Mouse (Mus musculus) heart, embryonic 14.5 days (tissue): Measurements from ENCODE around the gene Akap2. TPM values are rescaled to one million over a fixed set of nuclear protein-coding genes. Genes with fewer than 3 reads are reported as not detected.

Experiments
- ATAC-seq: fragments of 200-750 bp; cut with Nextera tagmentation; 2 replicates; pipeline ENCODE4 v1.8.0; 2017; ENCODE audit warnings: low read depth, moderate TSS enrichment; ENCODE audit not compliant: insufficient number of reproducible peaks, insufficient read depth, low FRiP score
- H3K27ac ChIP-seq, 2 experiments: fragments of 200-500 bp in 1 of 2; fragments of 300-500 bp in 1 of 2; sonication (generic) in 1 of 2; replicated peaks in 1 of 2; 2 replicates each; pipeline ENCODE4 v1.5.1; 2012 to 2014; ENCODE audit warnings: low read depth in 2 of 2, low read length in 2 of 2, control low read depth in 1 of 2, mild to moderate bottlenecking in 1 of 2, mixed read lengths in 1 of 2; ENCODE audit not compliant: control insufficient read depth in 1 of 2, insufficient read depth in 1 of 2
- H3K27me3 ChIP-seq: fragments of 300-500 bp; sonication (generic); 2 replicates; pipeline ENCODE4 v1.6.1; 2014; ENCODE audit warnings: mild to moderate bottlenecking, low read length, control low read depth; ENCODE audit not compliant: control insufficient read depth, insufficient read depth
- H3K36me3 ChIP-seq: fragments of 300-500 bp; sonication (generic); 2 replicates; pipeline ENCODE4 v1.6.1; 2014; ENCODE audit warnings: mild to moderate bottlenecking, control low read depth, low read length, mixed read lengths; ENCODE audit not compliant: control insufficient read depth, insufficient read depth
- H3K4me1 ChIP-seq, 2 experiments: fragments of 200-500 bp in 1 of 2; fragments of 300-500 bp in 1 of 2; sonication (generic) in 1 of 2; 2 replicates each; pipeline ENCODE4 v1.6.1; 2012 to 2014; ENCODE audit warnings: low read length in 2 of 2, control low read depth in 1 of 2, mixed read lengths in 1 of 2; ENCODE audit not compliant: control insufficient read depth in 2 of 2, insufficient read depth in 2 of 2
- H3K4me2 ChIP-seq: fragments of 300-500 bp; sonication (generic); 2 replicates; pipeline ENCODE4 v1.6.1; 2014; ENCODE audit warnings: mild to moderate bottlenecking, low read length
- H3K4me3 ChIP-seq, 2 experiments: fragments of 200-500 bp in 1 of 2; fragments of 300-500 bp in 1 of 2; sonication (generic) in 1 of 2; 2 replicates each; pipeline ENCODE4 v1.5.1; 2012 to 2014; ENCODE audit warnings: low read length in 2 of 2, mild to moderate bottlenecking in 2 of 2, control low read depth in 1 of 2, low read depth in 1 of 2, moderate library complexity in 1 of 2; ENCODE audit not compliant: control insufficient read depth in 1 of 2, insufficient read depth in 1 of 2
- H3K9ac ChIP-seq: fragments of 300-500 bp; sonication (generic); 2 replicates; pipeline ENCODE4 v1.6.1; 2014; ENCODE audit warnings: mild to moderate bottlenecking, low read length
- H3K9me3 ChIP-seq: fragments of 300-500 bp; sonication (generic); 2 replicates; pipeline ENCODE4 v1.6.1; 2016; ENCODE audit warnings: low read length, control low read depth; ENCODE audit not compliant: control insufficient read depth
- WGBS: fragments of 180-500 bp; shearing (Covaris S2); extraction: QIAGEN DNeasy Blood & Tissue Kit; methylation state at CpG from one replicate; pipeline ENCODE4 v1.1.7; 2014; 5-methylcytosine and 5-hydroxymethylcytosine counted together
- polyA plus RNA-seq: library from polyadenylated mRNA; unstranded; fragments of >200 nt; fragmentation: Nextera tagmentation; extraction: Ambion mirVana; gene quantifications from 2 replicates; pipeline ENCODE4 v1.2.1, GENCODE M21; 2014

Gene Akap2
- polyA plus RNA-seq, 1 experiment from 2014 or later = 52.0 TPM

GRCm38 (mm10) chr4:57919494-57920423 is 202.3 kb downstream of the Akap2 start:
- H3K4me3 ChIP-seq = no peak overlapping the region
- no peaks in the 10 kb centered on the region for H3K36me3 ChIP-seq
- peaks cover 12 to 17% of the 10 kb centered on the region in 2 experiments for H3K4me1 ChIP-seq
- ATAC-seq = no peak
- no peaks in the 10 kb centered on the region for H3K27me3 ChIP-seq
- H3K4me2 ChIP-seq = no peak overlapping the region
- 33% methylated on average over 8 of the region's 8 CpGs for WGBS
- H3K9me3 ChIP-seq = no peaks in the 10 kb centered on the region
- H3K9ac ChIP-seq = no peak overlapping the region
- H3K27ac ChIP-seq = no peak overlapping the region

GRCm38 (mm10) chr4:57920522-57920921 is 203.1 kb downstream of the Akap2 start:
- Histone ChIP-seq H3K9ac (no peak overlapping the region), H3K4me2 (no peak overlapping the region), H3K9me3 (no peaks in the 10 kb centered on the region), H3K36me3 (no peaks in the 10 kb centered on the region), H3K27me3 (no peaks in the 10 kb centered on the region), H3K27ac (no peak overlapping the region), H3K4me3 (no peak overlapping the region), H3K4me1 (peaks cover 11 to 12% of the 10 kb centered on the region in 2 experiments)
- no peak for ATAC-seq
- WGBS = 71% methylated on average over 1 of the region's 1 CpGs

GRCm38 (mm10) chr4:57922171-57922570 is 204.7 kb downstream of the Akap2 start:
- no peaks in the 10 kb centered on the region for H3K9me3 ChIP-seq
- no peak for ATAC-seq

GRCm38 (mm10) chr4:57924556-57925071 is 207.2 kb downstream of the Akap2 start:
- ATAC-seq = no peak
- no peak overlapping the region for H3K27ac ChIP-seq
- no peak overlapping the region for H3K4me3 ChIP-seq
- no peaks in the 10 kb centered on the region for H3K36me3 ChIP-seq
- H3K4me1 ChIP-seq = no peaks in the 10 kb centered on the region; a peak in 1 of 4 replicates
- H3K4me2 ChIP-seq = no peak overlapping the region
- no peaks in the 10 kb centered on the region for H3K9me3 ChIP-seq
- 81% methylated on average over 6 of the region's 6 CpGs for WGBS
- no peaks in the 10 kb centered on the region for H3K27me3 ChIP-seq
- H3K9ac ChIP-seq = no peak overlapping the region

More at GRCm38 (mm10) chr4:57922171-57922570, 204.7 kb downstream of the Akap2 start:
- no peak overlapping the region for H3K9ac ChIP-seq
- H3K4me2 ChIP-seq = no peak overlapping the region
- no peak overlapping the region for H3K4me3 ChIP-seq
- no peaks in the 10 kb centered on the region for H3K36me3 ChIP-seq
- 72% methylated on average over 5 of the region's 5 CpGs for WGBS
- no peak overlapping the region for H3K27ac ChIP-seq
- H3K4me1 ChIP-seq = no peaks in the 10 kb centered on the region; a peak in 1 of 4 replicates
- H3K27me3 ChIP-seq = no peaks in the 10 kb centered on the region

- no peaks in the 10 kb centered on the region for H3K4me1 ChIP-seq
- no peak overlapping the region for H3K4me2 ChIP-seq
- 0 out of 2 replicates have a peak, but pooled peaks have one; percentile 54 for ATAC-seq
- H3K27me3 ChIP-seq = no peaks in the 10 kb centered on the region
- H3K27ac ChIP-seq = no peak overlapping the region
- WGBS = 17% methylated on average over 3 of the region's 3 CpGs
- no peak overlapping the region for H3K9ac ChIP-seq
- no peak overlapping the region for H3K4me3 ChIP-seq
- no peaks in the 10 kb centered on the region for H3K9me3 ChIP-seq
- H3K36me3 ChIP-seq = no peaks in the 10 kb centered on the region
Measured at GRCm38 (mm10) chr4:57927464-57928205, 210.2 kb downstream of the Akap2 start.

GRCm38 (mm10) chr4:57930559-57931170 is 213.2 kb downstream of the Akap2 start:
- no peak for ATAC-seq
- no peaks in the 10 kb centered on the region for H3K4me1 ChIP-seq
- no peaks in the 10 kb centered on the region for H3K36me3 ChIP-seq
- H3K27ac ChIP-seq = no peak overlapping the region
- H3K4me3 ChIP-seq = no peak overlapping the region
- H3K9me3 ChIP-seq = no peaks in the 10 kb centered on the region
- H3K4me2 ChIP-seq = no peak overlapping the region
- WGBS = 67% methylated on average over 5 of the region's 5 CpGs
- no peaks in the 10 kb centered on the region for H3K27me3 ChIP-seq
- H3K9ac ChIP-seq = no peak overlapping the region

- Histone ChIP-seq H3K4me2 (no peak overlapping the region), H3K9me3 (no peaks in the 10 kb centered on the region), H3K9ac (no peak overlapping the region), H3K4me1 (no peaks in the 10 kb centered on the region), H3K27ac (no peak overlapping the region), H3K36me3 (no peaks in the 10 kb centered on the region), H3K4me3 (no peak overlapping the region), H3K27me3 (no peaks in the 10 kb centered on the region)
- no peak for ATAC-seq
- 65% methylated on average over 5 of the region's 5 CpGs for WGBS
Measured at GRCm38 (mm10) chr4:57934181-57934580, 216.7 kb downstream of the Akap2 start.
